Mouse (Mus musculus) heart, embryonic 14.5 days (tissue): ENCODE data around the gene Cpm. TPM values are rescaled to one million over a fixed set of nuclear protein-coding genes. Genes with fewer than 3 reads are reported as not detected.
A peak's percentile ranks its signal among the peaks of the same experiment; 100 is the strongest.
"Not testable (repeated sequence)": the region's sequence is repeated elsewhere in the genome, so short reads cannot be mapped to it uniquely, and the experiment has no call there.

Experiments
- ATAC-seq: fragments of 200-750 bp; cut with Nextera tagmentation; 2 replicates; pipeline ENCODE4 v1.8.0; 2017; ENCODE audit warnings: low read depth, moderate TSS enrichment; ENCODE audit not compliant: insufficient number of reproducible peaks, insufficient read depth, low FRiP score
- H3K27ac ChIP-seq, 2 experiments: fragments of 200-500 bp in 1 of 2; fragments of 300-500 bp in 1 of 2; sonication (generic) in 1 of 2; replicated peaks in 1 of 2; 2 replicates each; pipeline ENCODE4 v1.5.1; 2012 to 2014; ENCODE audit warnings: low read depth in 2 of 2, low read length in 2 of 2, control low read depth in 1 of 2, mild to moderate bottlenecking in 1 of 2, mixed read lengths in 1 of 2; ENCODE audit not compliant: control insufficient read depth in 1 of 2, insufficient read depth in 1 of 2
- H3K27me3 ChIP-seq: fragments of 300-500 bp; sonication (generic); 2 replicates; pipeline ENCODE4 v1.6.1; 2014; ENCODE audit warnings: mild to moderate bottlenecking, low read length, control low read depth; ENCODE audit not compliant: control insufficient read depth, insufficient read depth
- H3K36me3 ChIP-seq: fragments of 300-500 bp; sonication (generic); 2 replicates; pipeline ENCODE4 v1.6.1; 2014; ENCODE audit warnings: mild to moderate bottlenecking, control low read depth, low read length, mixed read lengths; ENCODE audit not compliant: control insufficient read depth, insufficient read depth
- H3K4me1 ChIP-seq, 2 experiments: fragments of 200-500 bp in 1 of 2; fragments of 300-500 bp in 1 of 2; sonication (generic) in 1 of 2; 2 replicates each; pipeline ENCODE4 v1.6.1; 2012 to 2014; ENCODE audit warnings: low read length in 2 of 2, control low read depth in 1 of 2, mixed read lengths in 1 of 2; ENCODE audit not compliant: control insufficient read depth in 2 of 2, insufficient read depth in 2 of 2
- H3K4me2 ChIP-seq: fragments of 300-500 bp; sonication (generic); 2 replicates; pipeline ENCODE4 v1.6.1; 2014; ENCODE audit warnings: mild to moderate bottlenecking, low read length
- H3K4me3 ChIP-seq, 2 experiments: fragments of 200-500 bp in 1 of 2; fragments of 300-500 bp in 1 of 2; sonication (generic) in 1 of 2; 2 replicates each; pipeline ENCODE4 v1.5.1; 2012 to 2014; ENCODE audit warnings: low read length in 2 of 2, mild to moderate bottlenecking in 2 of 2, control low read depth in 1 of 2, low read depth in 1 of 2, moderate library complexity in 1 of 2; ENCODE audit not compliant: control insufficient read depth in 1 of 2, insufficient read depth in 1 of 2
- H3K9ac ChIP-seq: fragments of 300-500 bp; sonication (generic); 2 replicates; pipeline ENCODE4 v1.6.1; 2014; ENCODE audit warnings: mild to moderate bottlenecking, low read length
- H3K9me3 ChIP-seq: fragments of 300-500 bp; sonication (generic); 2 replicates; pipeline ENCODE4 v1.6.1; 2016; ENCODE audit warnings: low read length, control low read depth; ENCODE audit not compliant: control insufficient read depth
- WGBS: fragments of 180-500 bp; shearing (Covaris S2); extraction: QIAGEN DNeasy Blood & Tissue Kit; methylation state at CpG from one replicate; pipeline ENCODE4 v1.1.7; 2014; 5-methylcytosine and 5-hydroxymethylcytosine counted together
- polyA plus RNA-seq: library from polyadenylated mRNA; unstranded; fragments of >200 nt; fragmentation: Nextera tagmentation; extraction: Ambion mirVana; gene quantifications from 2 replicates; pipeline ENCODE4 v1.2.1, GENCODE M21; 2014

Gene Cpm
- polyA plus RNA-seq, 1 experiment from 2014 or later = 0.96 TPM

- Histone ChIP-seq H3K4me1 (peaks cover 0 to 2% of the 10 kb centered on the region in 2 experiments; a peak in 2 of 4 replicates), H3K9ac (no peak overlapping the region), H3K4me2 (peak overlapping the region; percentile 6; the same call in 1 of the 2 replicates), H3K9me3 (no peaks in the 10 kb centered on the region), H3K27me3 (no peaks in the 10 kb centered on the region), H3K27ac (no peak overlapping the region), H3K4me3 (no peak overlapping the region), H3K36me3 (0 out of 2 replicates have a peak, but pooled peaks cover under 1% of the 10 kb centered on the region)
- no peak; the same call in 1 of the 2 replicates for ATAC-seq
- 51% methylated on average over 14 of the region's 15 CpGs for WGBS
Observed at GRCm38 (mm10) chr10:117731244-117732101, 102.2 kb downstream of the Cpm start.

GRCm38 (mm10) chr10:117732184-117732583 is 102.9 kb downstream of the Cpm start:
- Histone ChIP-seq H3K9ac (no peak overlapping the region), H3K4me3 (no peak overlapping the region), H3K4me2 (no peak overlapping the region), H3K36me3 (peaks cover 8% of the 10 kb centered on the region; the same call in 1 of the 2 replicates), H3K4me1 (peaks cover 0 to 2% of the 10 kb centered on the region in 2 experiments; a peak in 2 of 4 replicates), H3K9me3 (no peaks in the 10 kb centered on the region), H3K27ac (no peak overlapping the region), H3K27me3 (no peaks in the 10 kb centered on the region)
- ATAC-seq = no peak
- WGBS = 70% methylated on average over 5 of the region's 5 CpGs

- H3K9me3 ChIP-seq = no peaks in the 10 kb centered on the region
- 48% methylated on average over 14 of the region's 14 CpGs for WGBS
Observed at GRCm38 (mm10) chr10:117732962-117733592, 103.8 kb downstream of the Cpm start.

GRCm38 (mm10) chr10:117733626-117734025 is 104.3 kb downstream of the Cpm start:
- H3K9ac ChIP-seq, H3K27ac ChIP-seq, H3K9me3 ChIP-seq, ATAC-seq, H3K4me1 ChIP-seq, H3K4me2 ChIP-seq, H3K27me3 ChIP-seq, H3K4me3 ChIP-seq: not testable (repeated sequence)
- peaks cover 16% of the 10 kb centered on the region; the same call in 1 of the 2 replicates for H3K36me3 ChIP-seq
- 15% methylated on average over 8 of the region's 8 CpGs for WGBS

More at GRCm38 (mm10) chr10:117732962-117733592, 103.8 kb downstream of the Cpm start:
- peaks cover 11% of the 10 kb centered on the region; the same call in 1 of the 2 replicates for H3K36me3 ChIP-seq
- no peak overlapping the region for H3K9ac ChIP-seq
- H3K27ac ChIP-seq = no peak overlapping the region
- no peak overlapping the region for H3K4me3 ChIP-seq
- peaks cover 0 to 2% of the 10 kb centered on the region in 2 experiments; a peak in 2 of 4 replicates for H3K4me1 ChIP-seq
- ATAC-seq = no peak
- no peak overlapping the region for H3K4me2 ChIP-seq
- H3K27me3 ChIP-seq = no peaks in the 10 kb centered on the region

DNA sequence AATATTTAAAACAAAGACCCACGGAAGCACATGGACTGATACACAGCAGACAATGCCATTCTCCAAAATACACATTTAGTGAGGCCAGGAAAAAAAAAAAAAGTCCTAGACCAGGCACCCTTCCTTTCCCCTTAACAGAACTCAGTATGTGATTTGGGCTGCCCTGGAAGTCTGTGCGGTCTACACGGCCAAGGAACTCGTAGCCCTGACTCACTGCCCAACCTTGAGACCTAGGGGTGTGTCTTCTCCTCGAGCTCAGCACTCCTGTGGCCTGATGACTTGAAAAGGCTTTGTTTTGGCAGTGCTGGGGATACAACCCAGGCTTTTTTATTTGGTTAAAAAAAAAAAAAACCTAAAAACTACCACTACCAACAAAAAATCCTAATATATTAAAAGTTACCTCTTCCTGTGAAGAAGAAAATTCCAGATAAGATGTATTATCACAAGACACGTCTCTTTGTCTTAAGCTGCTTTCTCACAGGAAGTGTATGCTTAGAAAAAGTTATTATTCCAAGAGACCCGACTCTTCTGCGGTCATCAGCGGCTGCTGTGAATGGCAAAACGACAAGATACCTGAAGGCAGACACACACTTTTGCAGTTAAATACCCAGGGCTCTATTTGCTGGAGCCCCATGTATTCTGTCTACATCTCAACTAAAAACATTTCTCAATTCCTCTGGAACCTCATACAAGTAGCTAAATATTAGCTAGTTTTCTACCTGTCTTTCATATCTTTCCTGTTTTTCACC is 105.0 kb downstream of the Cpm start:
- H3K9me3 ChIP-seq, H3K27ac ChIP-seq, H3K9ac ChIP-seq, ATAC-seq, H3K4me3 ChIP-seq, H3K4me1 ChIP-seq, H3K27me3 ChIP-seq, H3K4me2 ChIP-seq: not testable (repeated sequence)
- peaks cover 22% of the 10 kb centered on the region for H3K36me3 ChIP-seq
- 67% methylated on average over 9 of the region's 10 CpGs for WGBS

- not testable (repeated sequence) for H3K4me3 ChIP-seq, H3K27me3 ChIP-seq, H3K9ac ChIP-seq, H3K4me1 ChIP-seq, H3K27ac ChIP-seq, H3K9me3 ChIP-seq, ATAC-seq, H3K4me2 ChIP-seq
- WGBS = 71% methylated on average over 11 of the region's 12 CpGs
- H3K36me3 ChIP-seq = peaks cover 32% of the 10 kb centered on the region
Observed at GRCm38 (mm10) chr10:117735396-117735795, 106.1 kb downstream of the Cpm start.

- no peaks in the 10 kb centered on the region; a peak in 2 of 4 replicates for H3K4me1 ChIP-seq
- H3K27me3 ChIP-seq = no peaks in the 10 kb centered on the region
- no peaks in the 10 kb centered on the region for H3K9me3 ChIP-seq
- no peak overlapping the region for H3K4me3 ChIP-seq
- no peak for ATAC-seq
- no peak overlapping the region for H3K9ac ChIP-seq
- no peak overlapping the region for H3K4me2 ChIP-seq
- peaks cover 32% of the 10 kb centered on the region for H3K36me3 ChIP-seq
- no peak overlapping the region for H3K27ac ChIP-seq
- WGBS = 79% methylated on average over 5 of the region's 5 CpGs
Observed at GRCm38 (mm10) chr10:117736573-117736972, 107.3 kb downstream of the Cpm start.
